35 mouse cellular contexts compared by ENCODE assay signal in the genomic region with DNA sequence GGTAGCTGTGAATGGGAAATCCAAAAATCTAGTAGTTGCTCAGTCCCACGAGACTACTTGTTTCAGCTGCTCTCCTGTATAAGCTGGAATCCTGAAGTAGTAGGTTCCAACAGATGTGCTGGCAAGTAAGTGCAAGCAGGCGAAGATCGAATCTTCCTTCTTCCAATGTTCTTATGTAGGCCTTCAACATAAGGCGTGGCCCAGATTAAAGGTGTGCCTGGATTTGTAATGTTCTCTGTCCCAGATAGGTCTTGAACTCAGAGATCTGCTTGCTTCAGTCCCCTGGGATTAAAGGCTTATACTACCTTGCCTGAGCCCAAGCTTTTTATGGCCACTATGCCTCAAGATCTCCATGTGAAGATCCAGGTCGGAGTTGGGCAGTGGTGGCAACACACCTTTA. TPM values are rescaled to one million over a fixed set of nuclear protein-coding genes. Genes with fewer than 3 reads are reported as not detected.
"Had no signal": no experiment of that assay in that cellular context is flagged by ENCODE, and none has a peak within 500 bp of the region (broad histone marks: within the 10 kb centered on the region; RNA-seq: fewer than 3 reads in every experiment).

TSS of gene D7Ertd443e (minus strand) at position 101 of the 400 bp plus-strand sequence.

- DNase-seq: heart, postnatal 10 days; heart, postnatal 14 days; heart, postnatal 36 days; heart, postnatal 4 days; kidney, adult 11 months; kidney, adult 18-20 months; kidney, adult 2 months; kidney, adult 8-10 months; kidney, adult 9 months; kidney, postnatal 10 days; kidney, postnatal 14 days; kidney, postnatal 25 days; kidney, postnatal 36 days; kidney, postnatal 4 days; layer of hippocampus, adult 9-11 months; layer of hippocampus, postnatal 36 days had no signal

- H3K36me3 ChIP-seq: heart, embryonic 10.5 days; heart, embryonic 12.5 days; heart, embryonic 13.5 days; heart, embryonic 15.5 days; hindbrain, embryonic 10.5 days; hindbrain, embryonic 12.5 days; hindbrain, embryonic 13.5 days; hindbrain, embryonic 15.5 days; intestine, embryonic 15.5 days; kidney, embryonic 15.5 days had no signal

- H3K27ac ChIP-seq: heart, embryonic 10.5 days; heart, embryonic 13.5 days; heart, embryonic 15.5 days; hindbrain, embryonic 10.5 days; hindbrain, embryonic 12.5 days; hindbrain, embryonic 13.5 days; hindbrain, embryonic 14.5 days; hindbrain, embryonic 15.5 days; hindbrain, postnatal 0 days; intestine, embryonic 15.5 days; kidney, embryonic 15.5 days; kidney, postnatal 0 days; layer of hippocampus, adult 2 months had no signal

- H3K27me3 ChIP-seq: heart, embryonic 12.5 days; heart, embryonic 13.5 days; heart, embryonic 15.5 days; hindbrain, embryonic 12.5 days; hindbrain, embryonic 13.5 days; hindbrain, embryonic 15.5 days; intestine, embryonic 15.5 days; kidney, embryonic 15.5 days had no signal

- H3K4me3 ChIP-seq: heart, embryonic 10.5 days; heart, embryonic 12.5 days; heart, embryonic 13.5 days; heart, embryonic 15.5 days; hindbrain, embryonic 10.5 days; hindbrain, embryonic 12.5 days; hindbrain, embryonic 13.5 days; hindbrain, embryonic 15.5 days; intestine, embryonic 15.5 days; kidney, embryonic 15.5 days; layer of hippocampus, adult 2 months had no signal

- H3K4me1 ChIP-seq: hindbrain, embryonic 10.5 days; hindbrain, embryonic 12.5 days; intestine, embryonic 15.5 days; kidney, embryonic 15.5 days had no signal

RNA-seq across cellular contexts. Expression of gene D7Ertd443e, which starts in this region (rescaled TPM):
- polyA plus RNA-seq: heart, embryonic 10.5 days; inflammation-experienced regulatory T-cells, adult 6 months; intestine, embryonic 14.5 days; intestine, embryonic 16.5 days; intestine, postnatal 0 days; large intestine, adult 2 months had no signal
